Mouse (Mus musculus) stomach, postnatal 0 days (tissue): ENCODE measurements around the gene Gm2022. TPM values are rescaled to one million over a fixed set of nuclear protein-coding genes. Genes with fewer than 3 reads are reported as not detected.

Source experiments
- polyA plus RNA-seq: library from polyadenylated mRNA; unstranded; fragments of >200 nt; fragmentation: Nextera tagmentation; extraction: Ambion mirVana; gene quantifications from 2 replicates; pipeline ENCODE4 v1.2.1, GENCODE M21; 2015

Gm2022 gene
- polyA plus RNA-seq, 1 experiment from 2014 or later = not detected

Other genes with a start within 250 kb of the Gm2022 start
- not detected in 2 replicates for gene Gm21319, start 119.6 kb upstream of the Gm2022 start, polyA plus RNA-seq
- gene Gm21936, start 99.9 kb upstream of the Gm2022 start, polyA plus RNA-seq = not detected in 2 replicates
- 0.07 TPM in 1 of 2 replicates, not detected in the other for gene BB287469, start 78.8 kb upstream of the Gm2022 start, polyA plus RNA-seq
- gene Gm2001, start 53.0 kb upstream of the Gm2022 start, polyA plus RNA-seq = not detected in 2 replicates
- gene Gm2016, start 21.3 kb upstream of the Gm2022 start, polyA plus RNA-seq = not detected in 2 replicates
- not detected in 2 replicates for gene Gm2035, start 24.5 kb downstream of the Gm2022 start, polyA plus RNA-seq
- gene Gm2042, start 58.7 kb downstream of the Gm2022 start, polyA plus RNA-seq = not detected in 2 replicates
- not detected in 2 replicates for gene Gm2075, start 116.5 kb downstream of the Gm2022 start, polyA plus RNA-seq
- gene Gm6803, start 123.4 kb downstream of the Gm2022 start, polyA plus RNA-seq = not detected in 2 replicates
- not detected in 2 replicates for gene Gm2056, start 131.6 kb downstream of the Gm2022 start, polyA plus RNA-seq
- not detected in 2 replicates for gene Gm16368, start 188.3 kb downstream of the Gm2022 start, polyA plus RNA-seq